Mouse (Mus musculus): Measurements from ENCODE around the gene C1qtnf9. TPM values are rescaled to one million over a fixed set of nuclear protein-coding genes. Genes with fewer than 3 reads are reported as not detected.

C1qtnf9 gene
- polyA plus RNA-seq, 1 experiment, result 0.70 TPM

DNA sequence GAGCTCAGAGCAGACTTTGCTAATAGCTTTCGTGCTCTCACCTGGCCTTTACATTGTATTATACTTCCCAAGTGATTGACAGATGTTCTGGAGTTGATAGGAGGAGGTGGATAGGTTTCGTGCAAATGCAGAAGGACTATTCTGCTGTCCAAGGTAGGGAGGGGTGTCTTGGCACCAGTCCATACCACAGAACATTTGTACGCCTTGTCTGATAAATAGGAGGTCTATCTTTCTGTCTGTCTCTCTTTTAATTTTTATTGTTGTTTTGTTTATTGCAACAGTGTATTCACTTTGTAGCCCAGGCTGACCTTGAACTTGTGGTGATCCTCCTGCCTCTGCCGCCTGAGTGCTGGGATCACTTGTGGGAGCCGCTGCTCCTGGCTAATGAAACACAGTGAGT is 29.7 kb downstream of the C1qtnf9 start:
- 88% methylated on average over 5 of the region's 5 CpGs for WGBS
- Histone ChIP-seq H3K36me3 (ENCODE audit: control insufficient read depth, insufficient read depth, low read length) (peaks cover 6% of the 10 kb centered on the region), H3K27ac (ENCODE audit: insufficient read depth, low read depth, low read length) (no peak overlapping the region), H3K4me3 (ENCODE audit: low read depth, low read length) (no peak overlapping the region), H3K27me3 (ENCODE audit: control insufficient read depth, insufficient read depth, low read length) (no peaks in the 10 kb centered on the region), H3K4me1 (ENCODE audit: control insufficient read depth, insufficient read depth, insufficient read length, low read length) (no peaks in the 10 kb centered on the region)
- TF ChIP-seq POLR2A (IDR thresholded peaks at IDR 0.05; ENCODE audit: low read depth, low read length) (no peak), CTCF (IDR thresholded peaks at IDR 0.05; ENCODE audit: extremely low read depth, insufficient read length, insufficient replicate concordance, low read depth, low read length) (no peak)

- WGBS, result 93% methylated on average over 4 of the region's 4 CpGs
- H3K4me3 ChIP-seq (ENCODE audit: low read depth, low read length), result no peak overlapping the region
- no peaks in the 10 kb centered on the region for H3K27me3 ChIP-seq (ENCODE audit: control insufficient read depth, insufficient read depth, low read length)
- peaks cover 6% of the 10 kb centered on the region for H3K36me3 ChIP-seq (ENCODE audit: control insufficient read depth, insufficient read depth, low read length)
- no peaks in the 10 kb centered on the region for H3K4me1 ChIP-seq (ENCODE audit: control insufficient read depth, insufficient read depth, insufficient read length, low read length)
- no peak for TF ChIP-seq POLR2A (IDR thresholded peaks at IDR 0.05; ENCODE audit: low read depth, low read length)
- no peak for TF ChIP-seq CTCF (IDR thresholded peaks at IDR 0.05; ENCODE audit: extremely low read depth, insufficient read length, insufficient replicate concordance, low read depth, low read length)
- H3K27ac ChIP-seq (ENCODE audit: insufficient read depth, low read depth, low read length), result no peak overlapping the region
Measured at GRCm38 (mm10) chr14:60798721-60799120, 30.8 kb downstream of the C1qtnf9 start.

DNA sequence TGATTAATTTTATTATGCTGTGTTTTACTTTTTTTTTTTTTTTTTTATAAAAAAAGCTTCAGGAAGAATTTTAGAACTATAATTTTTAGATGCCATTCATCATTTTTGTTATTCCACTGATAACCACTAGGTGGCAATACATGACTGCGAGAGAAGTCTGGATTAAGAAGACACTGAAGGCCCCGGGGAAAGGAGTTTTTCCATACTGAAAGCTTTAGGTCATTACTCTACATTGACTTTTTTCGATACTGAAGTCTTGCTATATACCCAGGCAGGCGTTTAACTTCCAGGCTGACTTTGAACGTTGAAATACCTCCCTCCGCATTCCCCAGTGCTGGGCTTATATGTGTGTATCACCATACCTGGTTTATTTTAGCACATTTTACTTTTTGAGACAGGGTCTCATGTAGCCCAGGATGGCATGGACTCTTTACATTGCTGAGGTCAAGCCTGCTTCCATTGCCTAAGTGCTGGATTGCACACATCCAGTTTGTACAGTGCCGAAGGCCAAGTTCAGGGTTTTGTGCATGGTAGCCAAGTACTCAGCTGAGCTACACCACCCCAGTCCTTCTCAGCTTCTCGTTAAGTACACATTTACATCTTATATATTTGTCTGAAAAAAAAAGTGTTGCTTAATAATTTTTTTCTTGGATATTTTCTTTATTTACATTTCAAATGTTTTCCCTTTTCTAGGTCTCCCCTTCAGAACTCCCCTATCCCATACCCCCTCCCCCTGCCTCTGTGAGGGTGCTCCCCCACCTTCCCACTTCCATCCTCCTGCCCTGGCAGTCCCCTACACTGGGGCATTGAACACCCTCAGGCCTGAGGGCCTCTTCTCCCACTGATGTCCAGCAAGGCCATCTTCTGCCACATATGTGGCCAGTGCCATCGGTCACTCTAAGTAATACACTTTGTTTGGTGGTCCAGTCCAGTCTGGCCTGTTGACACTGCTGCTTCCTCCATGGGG is 32.1 kb downstream of the C1qtnf9 start:
- Histone ChIP-seq H3K36me3 (ENCODE audit: control insufficient read depth, insufficient read depth, low read length) (peaks cover 7% of the 10 kb centered on the region), H3K4me1 (ENCODE audit: control insufficient read depth, insufficient read depth, insufficient read length, low read length) (no peaks in the 10 kb centered on the region), H3K27ac (ENCODE audit: insufficient read depth, low read depth, low read length) (no peak overlapping the region), H3K4me3 (ENCODE audit: low read depth, low read length) (no peak overlapping the region), H3K27me3 (ENCODE audit: control insufficient read depth, insufficient read depth, low read length) (no peaks in the 10 kb centered on the region)
- 46% methylated on average over 9 of the region's 9 CpGs for WGBS
- no peak for TF ChIP-seq POLR2A (IDR thresholded peaks at IDR 0.05; ENCODE audit: low read depth, low read length)
- TF ChIP-seq CTCF (IDR thresholded peaks at IDR 0.05; ENCODE audit: extremely low read depth, insufficient read length, insufficient replicate concordance, low read depth, low read length), result no peak

- no peaks in the 10 kb centered on the region for H3K27me3 ChIP-seq (ENCODE audit: control insufficient read depth, insufficient read depth, low read length)
- H3K36me3 ChIP-seq (ENCODE audit: control insufficient read depth, insufficient read depth, low read length), result peaks cover 5% of the 10 kb centered on the region; the same call in 1 of the 2 replicates
- H3K4me3 ChIP-seq (ENCODE audit: low read depth, low read length), result no peak overlapping the region
- TF ChIP-seq POLR2A (IDR thresholded peaks at IDR 0.05; ENCODE audit: low read depth, low read length) (no peak), CTCF (IDR thresholded peaks at IDR 0.05; ENCODE audit: extremely low read depth, insufficient read length, insufficient replicate concordance, low read depth, low read length) (no peak)
- H3K4me1 ChIP-seq (ENCODE audit: control insufficient read depth, insufficient read depth, insufficient read length, low read length), result no peaks in the 10 kb centered on the region
- H3K27ac ChIP-seq (ENCODE audit: insufficient read depth, low read depth, low read length), result no peak overlapping the region
- WGBS, result 94% methylated on average over 13 of the region's 13 CpGs
Measured at GRCm38 (mm10) chr14:60802026-60802425, 34.1 kb downstream of the C1qtnf9 start.

DNA sequence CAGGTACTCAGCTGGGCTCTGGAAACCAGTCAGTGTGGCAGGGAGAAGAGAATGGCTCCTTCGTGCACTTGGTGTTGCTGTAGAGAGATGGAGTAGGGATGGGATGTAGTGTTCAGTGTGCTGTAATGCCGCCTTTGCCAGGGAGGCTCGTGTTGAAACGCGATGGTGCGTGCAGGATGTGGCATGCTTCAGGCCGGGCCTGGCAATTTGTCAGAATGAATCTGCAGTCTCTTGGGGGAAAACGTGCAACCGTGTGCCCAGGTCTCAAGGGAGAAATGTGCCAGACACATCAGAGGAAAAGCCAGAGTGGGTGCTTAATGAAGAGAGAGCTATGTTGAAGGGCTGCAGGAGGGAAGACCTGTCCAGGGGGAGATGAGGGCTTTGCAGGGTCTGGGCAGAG is 37.0 kb downstream of the C1qtnf9 start:
- WGBS, result 94% methylated on average over 9 of the region's 9 CpGs
- H3K4me1 ChIP-seq (ENCODE audit: control insufficient read depth, insufficient read depth, insufficient read length, low read length), result 0 out of 2 replicates have a peak, but pooled peaks cover 1% of the 10 kb centered on the region
- TF ChIP-seq POLR2A (IDR thresholded peaks at IDR 0.05; ENCODE audit: low read depth, low read length) (no peak), CTCF (IDR thresholded peaks at IDR 0.05; ENCODE audit: extremely low read depth, insufficient read length, insufficient replicate concordance, low read depth, low read length) (no peak)
- no peak overlapping the region for H3K27ac ChIP-seq (ENCODE audit: insufficient read depth, low read depth, low read length)
- no peaks in the 10 kb centered on the region for H3K27me3 ChIP-seq (ENCODE audit: control insufficient read depth, insufficient read depth, low read length)
- no peak overlapping the region for H3K4me3 ChIP-seq (ENCODE audit: low read depth, low read length)
- H3K36me3 ChIP-seq (ENCODE audit: control insufficient read depth, insufficient read depth, low read length), result peaks cover 6% of the 10 kb centered on the region; the same call in 1 of the 2 replicates

- Histone ChIP-seq H3K4me1 (ENCODE audit: control insufficient read depth, insufficient read depth, insufficient read length, low read length) (0 out of 2 replicates have a peak, but pooled peaks cover 1% of the 10 kb centered on the region), H3K4me3 (ENCODE audit: low read depth, low read length) (no peak overlapping the region), H3K36me3 (ENCODE audit: control insufficient read depth, insufficient read depth, low read length) (peaks cover 4% of the 10 kb centered on the region; the same call in 1 of the 2 replicates), H3K27me3 (ENCODE audit: control insufficient read depth, insufficient read depth, low read length) (no peaks in the 10 kb centered on the region), H3K27ac (ENCODE audit: insufficient read depth, low read depth, low read length) (no peak overlapping the region)
- TF ChIP-seq CTCF (IDR thresholded peaks at IDR 0.05; ENCODE audit: extremely low read depth, insufficient read length, insufficient replicate concordance, low read depth, low read length), result no peak
- no peak for TF ChIP-seq POLR2A (IDR thresholded peaks at IDR 0.05; ENCODE audit: low read depth, low read length)
- 74% methylated on average over 1 of the region's 1 CpGs for WGBS
Measured at GRCm38 (mm10) chr14:60805871-60806270, 37.9 kb downstream of the C1qtnf9 start.

GRCm38 (mm10) chr14:60806891-60807344 is 39.0 kb downstream of the C1qtnf9 start:
- TF ChIP-seq POLR2A (IDR thresholded peaks at IDR 0.05; ENCODE audit: low read depth, low read length) (no peak), CTCF (IDR thresholded peaks at IDR 0.05; ENCODE audit: extremely low read depth, insufficient read length, insufficient replicate concordance, low read depth, low read length) (no peak)
- WGBS, result 67% methylated on average over 11 of the region's 11 CpGs
- H3K4me1 ChIP-seq (ENCODE audit: control insufficient read depth, insufficient read depth, insufficient read length, low read length), result 0 out of 2 replicates have a peak, but pooled peaks cover 1% of the 10 kb centered on the region
- H3K27ac ChIP-seq (ENCODE audit: insufficient read depth, low read depth, low read length), result no peak overlapping the region
- H3K36me3 ChIP-seq (ENCODE audit: control insufficient read depth, insufficient read depth, low read length), result peaks cover 4% of the 10 kb centered on the region; the same call in 1 of the 2 replicates
- no peaks in the 10 kb centered on the region for H3K27me3 ChIP-seq (ENCODE audit: control insufficient read depth, insufficient read depth, low read length)
- no peak overlapping the region for H3K4me3 ChIP-seq (ENCODE audit: low read depth, low read length)
